Mouse (Mus musculus) ES-E14 (cell line): ENCODE results near the gene Rrp8. TPM values are rescaled to one million over a fixed set of nuclear protein-coding genes. Genes with fewer than 3 reads are reported as not detected.
"Not testable (repeated sequence)": the region's sequence is repeated elsewhere in the genome, so short reads cannot be mapped to it uniquely, and the experiment has no call there.

Source experiments
- DNase-seq: peaks from one replicate; pipeline ENCODE4 v3.0.0-alpha.2; 2013; ENCODE audit warnings: low read depth, low spot score
- H3K27ac ChIP-seq: 2 replicates; pipeline ENCODE4 v1.5.1; 2012; ENCODE audit warnings: low read depth, mild to moderate bottlenecking, low read length, moderate library complexity, mixed read lengths; ENCODE audit not compliant: poor library complexity, insufficient read depth, severe bottlenecking
- H3K36me3 ChIP-seq: 2 replicates; pipeline ENCODE4 v1.6.1; 2012; ENCODE audit warnings: mild to moderate bottlenecking, low read length, moderate library complexity, mixed read lengths; ENCODE audit not compliant: control insufficient read depth, poor library complexity, insufficient read depth, severe bottlenecking
- H3K4me1 ChIP-seq, 2 experiments: fragments of 150-350 bp in 1 of 2; sonication (generic) in 1 of 2; 2 replicates each; pipeline ENCODE4 v1.6.1; 2012; ENCODE audit warnings: low read length in 2 of 2, mild to moderate bottlenecking in 1 of 2, mixed read lengths in 1 of 2; ENCODE audit not compliant: control insufficient read depth in 2 of 2, insufficient read depth in 2 of 2, poor library complexity in 1 of 2
- H3K4me3 ChIP-seq, 2 experiments: fragments of 150-350 bp in 1 of 2; sonication (generic) in 1 of 2; 2 replicates each; pipeline ENCODE4 v1.5.1; 2012; ENCODE audit warnings: low read length in 2 of 2, low read depth in 1 of 2, mild to moderate bottlenecking in 1 of 2, mixed read lengths in 1 of 2; ENCODE audit not compliant: insufficient read depth in 1 of 2, poor library complexity in 1 of 2, severe bottlenecking in 1 of 2
- H3K9ac ChIP-seq: 2 replicates; pipeline ENCODE4 v1.6.1; 2012; ENCODE audit warnings: low read depth, mild to moderate bottlenecking, low read length, mixed read lengths; ENCODE audit not compliant: poor library complexity, insufficient read depth, severe bottlenecking
- H3K9me3 ChIP-seq: fragments of 150-350 bp; sonication (generic); 2 replicates; pipeline ENCODE4 v1.6.1; 2012; ENCODE audit warnings: low read depth, mild to moderate bottlenecking, low read length; ENCODE audit not compliant: control insufficient read depth, insufficient read depth
- CHD2 ChIP-seq: IDR thresholded peaks from 2 replicates; pipeline ENCODE4 v1.6.1; 2014; ENCODE audit warnings: mild to moderate bottlenecking, low read depth, low read length, inconsistent platforms
- HCFC1 ChIP-seq: IDR thresholded peaks from 2 replicates; pipeline ENCODE4 v1.6.1; 2012; ENCODE audit warnings: low read length, inconsistent platforms, borderline replicate concordance; ENCODE audit not compliant: insufficient read depth
- MAFK ChIP-seq: IDR thresholded peaks from 2 replicates; pipeline ENCODE4 v1.6.1; 2014; ENCODE audit warnings: mild to moderate bottlenecking, low read depth, low read length, inconsistent platforms; ENCODE audit not compliant: insufficient read depth
- ZC3H11A ChIP-seq: IDR thresholded peaks from 2 replicates; pipeline ENCODE4 v1.6.1; 2012; ENCODE audit warnings: low read depth, mild to moderate bottlenecking, inconsistent platforms, low read length, borderline replicate concordance
- ZNF384 ChIP-seq: IDR thresholded peaks from 2 replicates; pipeline ENCODE4 v1.6.1; 2012; ENCODE audit warnings: low read depth, low read length, inconsistent platforms
- in situ Hi-C, 2 experiments: fragments of 600-800 bp; cut with MboI; formaldehyde crosslinking; loops; one replicate each; pipeline ENCODE4 v1.15.1; 2025; ENCODE audit warnings: low sequenced_read_pairs in 2 of 2, inconsistent platforms in 1 of 2; ENCODE audit not compliant: unreplicated experiment in 2 of 2
- total RNA-seq: library from RNA; depleted of rRNA; stranded (reverse); fragments of 300-350 nt; gene quantifications from 2 replicates; pipeline ENCODE4 v1.2.3, GENCODE M21; 2012

Gene Rrp8
- total RNA-seq, 1 experiment: 35.6 TPM

- Histone ChIP-seq H3K4me3 (no peak overlapping the region), H3K36me3 (peaks cover 35% of the 10 kb centered on the region), H3K9ac (no peak overlapping the region), H3K27ac (no peak overlapping the region), H3K9me3 (no peaks in the 10 kb centered on the region), H3K4me1 (peaks cover 2 to 5% of the 10 kb centered on the region in 2 experiments; a peak in 2 of 4 replicates)
- DNase-seq: no peak
- in situ Hi-C loops: no loop called here
- TF ChIP-seq HCFC1: no peak
- TF ChIP-seq CHD2: no peak
- TF ChIP-seq MAFK: no peak
- TF ChIP-seq ZNF384: no peak
- no peak for TF ChIP-seq ZC3H11A
These were observed 1.1 kb upstream of the Rrp8 start for GRCm38 (mm10) chr7:105738286-105738685.

GRCm38 (mm10) chr7:105737648-105738047 lies 463 bp upstream of the Rrp8 start:
- Histone ChIP-seq H3K4me1 (peaks cover 2% of the 10 kb centered on the region in 2 experiments; a peak in 2 of 4 replicates), H3K9ac (no peak overlapping the region), H3K36me3 (peaks cover 37% of the 10 kb centered on the region), H3K4me3 (peak overlapping the region; percentile 79 to 81; a peak in 3 of 4 replicates), H3K27ac (no peak overlapping the region), H3K9me3 (no peaks in the 10 kb centered on the region)
- DNase-seq: no peak
- TF ChIP-seq HCFC1 (no peak), ZC3H11A (no peak), CHD2 (no peak), MAFK (no peak), ZNF384 (no peak)
- in situ Hi-C loops: no loop called here

- peak; percentile 74 for DNase-seq
- Histone ChIP-seq H3K4me1 (peaks cover 2% of the 10 kb centered on the region in 2 experiments; a peak in 2 of 4 replicates), H3K4me3 (peak within 1 kb of the TSS; percentile 79 to 81), H3K36me3 (peaks cover 30% of the 10 kb centered on the region), H3K9me3 (no peaks in the 10 kb centered on the region), H3K9ac (peak within 1 kb of the TSS; percentile 86), H3K27ac (no peak within 1 kb of the TSS)
- TF ChIP-seq CHD2 (no peak), MAFK (no peak), ZC3H11A (no peak), ZNF384 (no peak), HCFC1 (peak; percentile 59; the same call in 1 of the 2 replicates)
- in situ Hi-C loops: no loop called here
These were observed 802 bp downstream of the Rrp8 start, which contains the start of gene Ilk for GRCm38 (mm10) chr7:105736264-105736901. TSS of gene Ilk (plus strand) at chr7:105736592.

- in situ Hi-C loops, H3K27ac ChIP-seq, DNase-seq, H3K4me1 ChIP-seq, H3K9me3 ChIP-seq: not testable (repeated sequence)
- Histone ChIP-seq H3K4me3 (peak overlapping the region; percentile 79 to 81), H3K36me3 (peaks cover 26% of the 10 kb centered on the region), H3K9ac (peak overlapping the region; percentile 86)
- 0 out of 2 replicates have a peak, but pooled peaks have one; percentile 20 for TF ChIP-seq ZNF384
These were observed 1.7 kb downstream of the Rrp8 start for GRCm38 (mm10) chr7:105735464-105735863.
